Mouse (Mus musculus): Measurements from ENCODE around the gene Prkaca.

The Prkaca gene

GRCm38 (mm10) chr8:83972150-83973120 lies at the start of gene Prkaca:
Gene Prkaca (plus strand): TSS chr8:83972993.
- DNase-seq (ENCODE audit: low spot score) = peak; percentile 99

GRCm38 (mm10) chr8:83924585-83924984 lies 48.2 kb upstream of the Prkaca start:
- no peak for DNase-seq (ENCODE audit: low spot score)

GRCm38 (mm10) chr8:83926266-83926665 lies 46.5 kb upstream of the Prkaca start:
- DNase-seq (ENCODE audit: low spot score) = no peak

GRCm38 (mm10) chr8:83934222-83934621 lies 38.6 kb upstream of the Prkaca start:
- DNase-seq (ENCODE audit: low spot score) = no peak

GRCm38 (mm10) chr8:83934994-83935393 lies 37.8 kb upstream of the Prkaca start:
- DNase-seq (ENCODE audit: low spot score) = no peak

- DNase-seq (ENCODE audit: low spot score) = no peak
Measured at GRCm38 (mm10) chr8:83935435-83935834, 37.4 kb upstream of the Prkaca start.

- no peak for DNase-seq (ENCODE audit: low spot score)
Measured at GRCm38 (mm10) chr8:83937645-83938044, 35.1 kb upstream of the Prkaca start.

- DNase-seq (ENCODE audit: low spot score) = no peak
Measured at GRCm38 (mm10) chr8:83938330-83938729, 34.5 kb upstream of the Prkaca start.

GRCm38 (mm10) chr8:83941066-83941677 lies 31.6 kb upstream of the Prkaca start:
- no peak for DNase-seq (ENCODE audit: low spot score)

GRCm38 (mm10) chr8:83942446-83942845 lies 30.3 kb upstream of the Prkaca start:
- no peak for DNase-seq (ENCODE audit: low spot score)

GRCm38 (mm10) chr8:83945540-83945939 lies 27.3 kb upstream of the Prkaca start:
- no peak for DNase-seq (ENCODE audit: low spot score)

GRCm38 (mm10) chr8:83954749-83955105 lies 18.1 kb upstream of the Prkaca start:
- DNase-seq (ENCODE audit: low spot score) = no peak

GRCm38 (mm10) chr8:83955106-83955957 lies 17.5 kb upstream of the Prkaca start, which contains the start of the genes Gm10644 and Asf1b:
Gene Gm10644 (minus strand): TSS chr8:83955205.
Gene Asf1b (plus strand): TSS chr8:83955507.
- peak; percentile 100 for DNase-seq (ENCODE audit: low spot score)

GRCm38 (mm10) chr8:83955958-83956218 lies 16.9 kb upstream of the Prkaca start:
- DNase-seq (ENCODE audit: low spot score) = no peak

GRCm38 (mm10) chr8:83956789-83957188 lies 16.0 kb upstream of the Prkaca start:
- DNase-seq (ENCODE audit: low spot score) = no peak

GRCm38 (mm10) chr8:83964015-83964765 lies 8.6 kb upstream of the Prkaca start:
- DNase-seq (ENCODE audit: low spot score) = no peak

- DNase-seq (ENCODE audit: low spot score) = no peak
Measured at GRCm38 (mm10) chr8:83967701-83968100, 5.1 kb upstream of the Prkaca start.

- DNase-seq (ENCODE audit: low spot score) = no peak
Measured at GRCm38 (mm10) chr8:83971121-83971520, 1.7 kb upstream of the Prkaca start.

GRCm38 (mm10) chr8:83971661-83972060 lies 1.1 kb upstream of the Prkaca start:
- DNase-seq (ENCODE audit: low spot score) = no peak

GRCm38 (mm10) chr8:83973161-83974031 lies 603 bp downstream of the Prkaca start:
- DNase-seq (ENCODE audit: low spot score) = peak; percentile 24

GRCm38 (mm10) chr8:83974521-83974920 lies 1.7 kb downstream of the Prkaca start:
- no peak for DNase-seq (ENCODE audit: low spot score)

All from yolk sac, embryonic 10.5 days (tissue).